Mouse (Mus musculus): ENCODE results near the gene Tmc6. TPM values are rescaled to one million over a fixed set of nuclear protein-coding genes. Genes with fewer than 3 reads are reported as not detected.
"Not testable (repeated sequence)": the region's sequence is repeated elsewhere in the genome, so short reads cannot be mapped to it uniquely, and the experiment has no call there.

Gene Tmc6
- polyA plus RNA-seq, 1 experiment from 2014 or later, result 19.0 TPM

DNA sequence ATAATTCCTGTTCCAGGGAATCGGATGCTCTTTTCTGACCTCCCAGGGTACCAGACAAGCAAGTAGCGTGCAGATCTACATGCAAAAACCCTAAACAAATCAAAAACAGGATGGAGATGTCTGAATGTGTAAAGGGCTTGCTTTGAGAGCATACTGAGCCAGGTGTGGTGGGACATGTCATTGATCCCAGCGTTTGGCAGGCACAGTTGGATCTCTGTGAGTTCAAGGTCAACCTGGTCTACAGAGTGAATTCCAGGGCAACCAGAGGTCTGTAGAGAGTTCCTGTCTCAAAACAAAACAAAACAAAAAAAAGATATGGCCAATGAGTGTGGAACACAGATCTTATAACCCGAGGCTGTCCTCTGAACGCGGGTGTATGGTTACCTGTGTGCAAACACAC, 41.4 kb upstream of the Tmc6 start:
- ATAC-seq (ENCODE audit: low FRiP score, low read depth), result no peak
- Histone ChIP-seq H3K9me3 (no peaks in the 10 kb centered on the region), H3K4me2 (replicated peaks) (no peak overlapping the region), H3K36me3 (peaks cover 50% of the 10 kb centered on the region), H3K4me1 (peaks cover 55% of the 10 kb centered on the region), H3K4me3 (peak overlapping the region; percentile 63; the same call in 1 of the 2 replicates), H3K27me3 (no peaks in the 10 kb centered on the region), H3K27ac (no peak overlapping the region; the same call in 1 of the 2 replicates), H3K9ac (no peak overlapping the region)
- WGBS, result 94% methylated on average over 6 of the region's 6 CpGs

DNA sequence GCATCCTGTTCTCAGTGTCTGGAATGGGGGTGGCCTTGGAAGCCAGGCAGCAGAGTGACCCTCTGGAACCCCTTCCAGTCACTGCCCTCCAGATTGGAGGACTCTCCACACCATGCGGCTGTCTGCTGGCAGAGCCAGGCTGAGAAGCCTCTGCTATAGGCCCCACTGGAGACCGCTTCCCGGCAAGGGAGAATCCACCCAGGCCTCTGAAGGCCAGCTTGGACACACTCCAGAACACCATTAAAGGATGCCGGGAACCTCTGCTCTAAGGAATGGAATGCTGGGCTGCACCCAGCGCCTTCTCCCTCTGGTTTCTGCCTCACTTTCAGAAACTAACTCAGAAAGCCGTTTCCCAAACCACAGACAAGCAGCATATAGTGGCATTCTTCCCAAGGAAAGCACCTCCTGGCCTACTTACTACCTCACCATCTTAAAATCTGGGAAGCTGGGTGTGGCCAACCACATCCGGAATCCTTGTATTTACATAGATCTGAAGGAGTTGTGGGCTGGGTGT, 40.8 kb upstream of the Tmc6 start:
- Histone ChIP-seq H3K27ac (peak overlapping the region; percentile 22; the same call in 1 of the 2 replicates), H3K9me3 (no peaks in the 10 kb centered on the region), H3K4me1 (peaks cover 49% of the 10 kb centered on the region), H3K4me2 (replicated peaks) (no peak overlapping the region; the same call in 1 of the 2 replicates), H3K36me3 (peaks cover 57% of the 10 kb centered on the region), H3K27me3 (no peaks in the 10 kb centered on the region), H3K4me3 (no peak overlapping the region), H3K9ac (peak overlapping the region; percentile 19; the same call in 1 of the 2 replicates)
- WGBS, result 88% methylated on average over 7 of the region's 7 CpGs
- ATAC-seq (ENCODE audit: low FRiP score, low read depth), result no peak

DNA sequence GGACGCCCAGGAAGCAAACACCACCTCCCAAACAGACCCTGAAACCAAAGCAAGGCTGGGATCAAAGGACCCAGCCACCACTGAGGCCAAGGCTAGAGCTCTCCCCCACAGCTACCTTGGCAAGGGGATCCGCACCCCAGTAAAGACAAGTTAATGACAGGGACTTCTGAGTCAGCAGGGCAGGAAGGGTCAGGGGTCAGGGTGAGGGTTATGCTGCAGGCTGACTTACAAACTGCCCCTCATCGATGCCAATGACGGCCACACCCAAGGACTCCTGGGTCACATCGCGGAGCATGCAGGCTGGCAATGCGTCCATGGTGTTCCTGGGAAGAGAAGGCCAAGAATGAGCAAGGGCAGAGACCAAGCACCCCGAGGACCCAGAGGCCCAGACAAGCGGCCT, 39.9 kb upstream of the Tmc6 start:
- peaks cover 40% of the 10 kb centered on the region for H3K4me1 ChIP-seq
- no peak overlapping the region for H3K9ac ChIP-seq
- 84% methylated on average over 9 of the region's 9 CpGs for WGBS
- ATAC-seq (ENCODE audit: low FRiP score, low read depth), result no peak
- no peak overlapping the region for H3K4me2 ChIP-seq (replicated peaks)
- H3K9me3 ChIP-seq, result no peaks in the 10 kb centered on the region
- no peak overlapping the region for H3K4me3 ChIP-seq
- no peaks in the 10 kb centered on the region for H3K27me3 ChIP-seq
- no peak overlapping the region for H3K27ac ChIP-seq
- peaks cover 66% of the 10 kb centered on the region for H3K36me3 ChIP-seq

DNA sequence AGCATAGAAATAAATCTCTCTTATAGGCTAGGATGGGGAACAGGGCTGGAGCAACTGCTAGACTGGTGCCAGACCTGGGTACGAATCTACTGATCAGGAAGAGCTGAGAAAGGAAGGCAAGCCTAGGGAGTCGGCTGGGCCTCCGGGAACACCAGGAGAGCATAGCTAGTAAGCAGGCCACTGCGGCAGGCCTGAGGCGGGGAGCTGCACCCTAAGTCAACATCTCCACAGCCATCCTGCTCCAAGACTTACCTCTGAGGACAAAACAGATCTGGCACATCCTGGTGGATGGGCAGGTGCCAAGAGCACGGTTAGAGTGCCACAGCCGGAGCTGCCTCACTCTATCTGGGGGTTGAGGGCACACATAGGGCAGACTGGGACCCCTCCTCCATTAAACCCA, 38.2 kb upstream of the Tmc6 start:
- peaks cover 82% of the 10 kb centered on the region for H3K36me3 ChIP-seq
- H3K4me2 ChIP-seq (replicated peaks), result no peak overlapping the region
- WGBS, result 91% methylated on average over 7 of the region's 7 CpGs
- no peak overlapping the region for H3K4me3 ChIP-seq
- peaks cover 27% of the 10 kb centered on the region for H3K4me1 ChIP-seq
- H3K9me3 ChIP-seq, result no peaks in the 10 kb centered on the region
- H3K9ac ChIP-seq, result no peak overlapping the region; the same call in 1 of the 2 replicates
- no peak for ATAC-seq (ENCODE audit: low FRiP score, low read depth)
- H3K27ac ChIP-seq, result no peak overlapping the region
- no peaks in the 10 kb centered on the region for H3K27me3 ChIP-seq

GRCm38 (mm10) chr11:117819095-117819494, 37.1 kb upstream of the Tmc6 start:
- Histone ChIP-seq H3K27ac (no peak overlapping the region), H3K4me1 (peaks cover 17% of the 10 kb centered on the region), H3K4me3 (no peak overlapping the region), H3K27me3 (no peaks in the 10 kb centered on the region), H3K9ac (no peak overlapping the region), H3K4me2 (replicated peaks) (no peak overlapping the region), H3K9me3 (no peaks in the 10 kb centered on the region), H3K36me3 (peaks cover 92% of the 10 kb centered on the region)
- ATAC-seq (ENCODE audit: low FRiP score, low read depth), result no peak
- WGBS, result 62% methylated on average over 8 of the region's 8 CpGs

- Histone ChIP-seq H3K27me3 (no peaks in the 10 kb centered on the region), H3K4me3 (no peak overlapping the region), H3K9me3 (no peaks in the 10 kb centered on the region), H3K4me2 (replicated peaks) (no peak overlapping the region), H3K9ac (no peak overlapping the region), H3K36me3 (peaks cover 97% of the 10 kb centered on the region), H3K27ac (no peak overlapping the region), H3K4me1 (peaks cover 1% of the 10 kb centered on the region; the same call in 1 of the 2 replicates)
- 89% methylated on average over 13 of the region's 13 CpGs for WGBS
- no peak for ATAC-seq (ENCODE audit: low FRiP score, low read depth)
Measured at GRCm38 (mm10) chr11:117816389-117816996, 34.5 kb upstream of the Tmc6 start.

GRCm38 (mm10) chr11:117815850-117816249, 33.9 kb upstream of the Tmc6 start:
- not testable (repeated sequence) for H3K9me3 ChIP-seq; H3K4me3 ChIP-seq; H3K27ac ChIP-seq; ATAC-seq (ENCODE audit: low FRiP score, low read depth); H3K27me3 ChIP-seq; H3K9ac ChIP-seq; H3K4me1 ChIP-seq; H3K4me2 ChIP-seq (replicated peaks)
- peaks cover 90% of the 10 kb centered on the region for H3K36me3 ChIP-seq
- WGBS, result 82% methylated on average over 9 of the region's 9 CpGs

DNA sequence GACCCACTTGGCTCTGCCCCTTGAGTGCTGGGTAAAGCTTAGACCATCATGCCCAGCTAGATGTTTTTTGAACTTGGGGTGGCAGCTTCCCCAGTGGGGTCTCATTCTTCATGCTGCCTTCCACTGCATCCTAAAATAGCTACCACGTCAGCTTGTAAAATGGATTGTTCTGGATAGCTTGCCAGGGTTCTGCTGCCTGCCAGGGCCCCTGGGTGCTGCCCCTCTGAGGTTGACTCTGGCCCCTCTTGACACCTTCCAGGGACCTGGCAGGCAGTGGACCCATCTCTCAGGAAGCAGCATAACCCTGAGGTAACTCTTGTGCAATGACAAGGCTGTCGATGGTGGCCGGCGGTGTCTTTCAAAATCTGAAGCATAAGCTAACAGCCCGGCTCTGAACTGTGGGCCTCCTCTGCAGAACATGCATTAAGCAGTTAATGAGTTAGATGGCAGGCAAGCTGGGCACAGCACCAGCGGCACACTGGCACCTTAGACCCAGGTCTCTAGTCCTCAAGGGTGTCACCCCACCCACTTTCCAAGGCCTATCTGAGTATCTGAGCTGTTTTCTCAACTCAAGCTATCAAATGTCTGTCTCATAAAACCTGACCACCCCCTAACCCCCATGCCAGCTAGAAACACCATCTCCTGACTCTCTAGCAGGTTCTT, 32.8 kb upstream of the Tmc6 start:
- no peak overlapping the region for H3K27ac ChIP-seq
- peaks cover 80% of the 10 kb centered on the region for H3K36me3 ChIP-seq

DNA sequence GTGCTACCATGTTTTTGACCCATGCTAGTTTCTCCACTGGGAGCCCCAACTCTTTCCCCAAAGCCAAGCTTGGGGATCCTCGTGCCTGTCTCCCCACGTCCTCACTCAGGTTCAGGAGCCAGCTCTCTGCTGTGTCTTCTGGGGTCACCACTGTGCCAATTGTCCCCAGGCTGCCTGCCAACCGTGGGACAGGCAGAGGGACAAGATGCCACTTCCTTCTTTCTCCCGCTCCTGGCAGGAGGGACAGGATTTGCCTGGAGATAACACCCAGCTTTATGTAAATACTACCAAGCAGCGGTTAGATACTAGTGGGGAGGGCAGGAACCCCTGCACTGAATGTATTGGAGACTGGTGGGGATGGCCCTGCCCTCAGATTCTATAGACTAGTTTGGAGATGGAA, 31.9 kb upstream of the Tmc6 start:
- no peak overlapping the region for H3K4me2 ChIP-seq (replicated peaks)
- no peak overlapping the region for H3K27ac ChIP-seq
- H3K36me3 ChIP-seq, result peaks cover 71% of the 10 kb centered on the region
- 83% methylated on average over 5 of the region's 5 CpGs for WGBS
- no peak for ATAC-seq (ENCODE audit: low FRiP score, low read depth)
- no peak overlapping the region for H3K4me3 ChIP-seq
- H3K9me3 ChIP-seq, result no peaks in the 10 kb centered on the region
- no peaks in the 10 kb centered on the region for H3K27me3 ChIP-seq
- no peak overlapping the region for H3K9ac ChIP-seq
- H3K4me1 ChIP-seq, result peaks cover 22% of the 10 kb centered on the region

More for the DNA sequence above, 32.8 kb upstream of the Tmc6 start:
- no peak for ATAC-seq (ENCODE audit: low FRiP score, low read depth)
- peaks cover 18% of the 10 kb centered on the region for H3K4me1 ChIP-seq
- H3K4me2 ChIP-seq (replicated peaks), result no peak overlapping the region
- H3K9ac ChIP-seq, result no peak overlapping the region
- H3K27me3 ChIP-seq, result no peaks in the 10 kb centered on the region
- 95% methylated on average over 6 of the region's 6 CpGs for WGBS
- H3K4me3 ChIP-seq, result no peak overlapping the region
- no peaks in the 10 kb centered on the region for H3K9me3 ChIP-seq

DNA sequence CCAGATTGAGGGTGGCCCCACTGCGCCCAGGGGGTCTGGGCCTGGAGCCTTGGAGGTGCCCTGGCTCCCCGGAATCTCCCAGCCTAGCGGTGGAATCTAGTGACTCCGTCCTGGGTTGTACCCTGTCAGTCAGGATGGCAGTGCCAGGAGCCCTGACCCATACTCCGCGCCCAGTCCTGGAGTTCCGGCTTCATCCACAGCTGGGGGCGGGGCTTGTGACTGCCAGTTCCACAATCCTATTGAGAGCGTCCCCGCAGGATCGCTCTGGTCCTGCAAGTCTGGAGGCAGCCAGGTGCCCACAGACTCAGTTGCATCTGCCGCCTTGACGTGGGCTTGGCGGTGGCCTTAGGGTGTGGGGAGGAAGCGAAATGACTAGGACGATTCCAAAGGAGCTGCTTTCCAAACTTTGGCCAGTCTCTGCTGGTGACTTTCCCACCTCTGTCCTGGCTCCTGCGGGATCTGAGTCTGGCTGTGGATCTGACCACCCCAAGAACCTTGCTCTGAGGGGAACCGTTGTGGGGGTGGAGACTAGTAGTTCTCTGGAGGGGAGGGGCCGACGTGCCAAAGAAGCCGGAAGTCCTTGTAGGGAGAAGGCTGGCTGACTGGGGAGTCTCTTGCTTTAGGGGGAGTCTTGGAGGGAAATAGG, 28.5 kb upstream of the Tmc6 start:
- Histone ChIP-seq H3K9me3 (no peaks in the 10 kb centered on the region), H3K27ac (peak overlapping the region; percentile 44; the same call in 1 of the 2 replicates)
- under 1% methylated on average over 21 of the region's 21 CpGs for WGBS

GRCm38 (mm10) chr11:117809407-117810311, 27.7 kb upstream of the Tmc6 start, which contains the start of the genes Gm20708 and Syngr2:
Gene Gm20708 (plus strand): TSS chr11:117809668.
Gene Syngr2 (plus strand): TSS chr11:117809668.
- H3K27me3 ChIP-seq, result no peaks in the 10 kb centered on the region
- under 1% methylated on average over 75 of the region's 75 CpGs for WGBS
- H3K4me2 ChIP-seq (replicated peaks), result peak within 1 kb of the TSS; percentile 100
- H3K27ac ChIP-seq, result peak within 1 kb of the TSS; percentile 44
- H3K4me1 ChIP-seq, result peaks cover 22% of the 10 kb centered on the region
- peak within 1 kb of the TSS; percentile 81 for H3K9ac ChIP-seq
- no peaks in the 10 kb centered on the region for H3K9me3 ChIP-seq
- peak within 1 kb of the TSS; percentile 91 for H3K4me3 ChIP-seq
- peaks cover 30% of the 10 kb centered on the region for H3K36me3 ChIP-seq
- peak; percentile 77; the same call in 1 of the 2 replicates for ATAC-seq (ENCODE audit: low FRiP score, low read depth)

More for the DNA sequence above, 28.5 kb upstream of the Tmc6 start:
- Histone ChIP-seq H3K9ac (peak overlapping the region; percentile 81), H3K36me3 (peaks cover 38% of the 10 kb centered on the region), H3K4me2 (replicated peaks) (peak overlapping the region; percentile 100), H3K4me3 (peak overlapping the region; percentile 91), H3K4me1 (peaks cover 22% of the 10 kb centered on the region), H3K27me3 (no peaks in the 10 kb centered on the region)
- ATAC-seq (ENCODE audit: low FRiP score, low read depth), result peak; percentile 76

Data from limb, embryonic 13.5 days (tissue).